In the genomic region with DNA sequence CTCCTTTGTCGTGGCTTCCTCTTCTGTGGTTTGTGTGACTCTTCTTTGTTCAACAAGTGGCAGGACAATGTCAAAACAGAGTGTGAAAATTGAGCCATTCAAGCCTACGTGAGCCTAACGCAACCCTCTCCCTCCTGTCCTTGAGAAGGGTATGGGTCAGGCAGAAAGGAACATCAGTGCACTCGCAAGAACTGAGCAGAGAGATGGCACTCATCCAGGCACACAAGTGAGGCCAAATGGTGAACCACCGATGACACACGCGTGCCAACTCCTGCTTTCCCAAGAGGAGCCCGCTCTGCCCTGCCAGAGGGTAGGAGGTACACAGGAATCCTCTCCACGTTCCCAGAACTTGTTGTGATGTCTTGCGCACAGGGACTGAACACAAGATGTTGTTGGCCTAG, we compare ENCODE assay signal across 8 mouse cellular contexts. TPM values are rescaled to one million over a fixed set of nuclear protein-coding genes. Genes with fewer than 3 reads are reported as not detected.
DNase-seq lines count a peak whose midpoint lies in the region; ATAC-seq and TF ChIP-seq lines count a peak whose summit lies in the region.

No protein-coding gene starts in this region.

- TF ChIP-seq POLR2A in brain, embryonic 14.5 days (IDR thresholded peaks at IDR 0.05; ENCODE audit: borderline replicate concordance, extremely low read depth, insufficient read depth, insufficient read length, poor library complexity, severe bottlenecking), result no peak

- H3K9me3 ChIP-seq in liver, postnatal 0 days (ENCODE audit: low read length), result no peaks in the 10 kb centered on the region
- H3K9me3 ChIP-seq in neural tube, embryonic 15.5 days (replicated peaks), result no peaks in the 10 kb centered on the region

- H3K4me2 ChIP-seq in liver, postnatal 0 days (ENCODE audit: low read depth, low read length), result no peak overlapping the region
- no peak overlapping the region for H3K4me2 ChIP-seq in neural tube, embryonic 15.5 days

- no peak overlapping the region for H3K9ac ChIP-seq in liver, postnatal 0 days (replicated peaks)
- no peak overlapping the region for H3K9ac ChIP-seq in neural tube, embryonic 15.5 days (replicated peaks)

- no peak overlapping the region for H3K4me3 ChIP-seq in liver, postnatal 0 days (ENCODE audit: low read depth, low read length)
- H3K4me3 ChIP-seq in neural tube, embryonic 15.5 days (replicated peaks), result no peak overlapping the region

- no peak for TF ChIP-seq CTCF in liver, postnatal 0 days (IDR thresholded peaks at IDR 0.05; ENCODE audit: low read depth)
- TF ChIP-seq CTCF in brain, embryonic 14.5 days (IDR thresholded peaks at IDR 0.05; ENCODE audit: borderline replicate concordance, extremely low read depth, insufficient read depth, insufficient read length), result no peak

- peaks cover 35% of the 10 kb centered on the region for H3K4me1 ChIP-seq in liver, postnatal 0 days (ENCODE audit: insufficient read depth)
- peaks cover 7% of the 10 kb centered on the region; the same call in 1 of the 2 replicates for H3K4me1 ChIP-seq in neural tube, embryonic 15.5 days

- peak overlapping the region; percentile 68 for H3K27ac ChIP-seq in liver, postnatal 0 days (ENCODE audit: low read depth)
- no peak overlapping the region for H3K27ac ChIP-seq in neural tube, embryonic 15.5 days (replicated peaks)

- TF ChIP-seq EP300 in liver, postnatal 0 days (IDR thresholded peaks at IDR 0.05; ENCODE audit: low read depth), result no peak

- 62% methylated on average over 10 of the region's 10 CpGs for WGBS in liver, postnatal 0 days (ENCODE audit: insufficient replicate concordance)
- WGBS in neural tube, embryonic 15.5 days, result 61% methylated on average over 10 of the region's 10 CpGs

- no peaks in the 10 kb centered on the region for H3K36me3 ChIP-seq in liver, postnatal 0 days (replicated peaks; ENCODE audit: insufficient read depth, low read length)
- no peaks in the 10 kb centered on the region for H3K36me3 ChIP-seq in neural tube, embryonic 15.5 days

- DNase-seq in liver, postnatal 0 days, result peak; percentile 29
- no peak for DNase-seq in liver
- peak; percentile 19 for DNase-seq in brain, embryonic 14.5 days (ENCODE audit: low read depth)
- DNase-seq in gastrocnemius, postnatal 36 days, result peak; percentile 52 to 68
- no peak for DNase-seq in natural killer cell, adult 2 months (ENCODE audit: low spot score in 2 of 2)

- H3K27me3 ChIP-seq in liver, postnatal 0 days (ENCODE audit: insufficient read depth, low read length), result no peaks in the 10 kb centered on the region
- no peaks in the 10 kb centered on the region for H3K27me3 ChIP-seq in neural tube, embryonic 15.5 days (replicated peaks)

- intact Hi-C loops in gastrocnemius, postnatal 36 days (cut with DNase I), result no loop called here

- peak; percentile 41 for ATAC-seq in liver, postnatal 0 days
- ATAC-seq in megakaryocyte progenitor cell, adult 5-6 weeks (replicated peaks; ENCODE audit: poor library complexity), result peak; percentile 78
- no peak for ATAC-seq in erythroid progenitor cell, adult 5-6 weeks (replicated peaks; ENCODE audit: low FRiP score, poor library complexity, severe bottlenecking)
- ATAC-seq in neural tube, embryonic 15.5 days (ENCODE audit: low FRiP score), result no peak

RNA-seq across cellular contexts. Expression of a gene that starts 50.2 kb away (rescaled TPM):
- 0.80 and 0.94 TPM in 2 replicates for polyA plus RNA-seq in liver, postnatal 0 days (2015; fragmentation: Nextera tagmentation; extraction: Ambion mirVana)
- polyA plus RNA-seq in brain, embryonic 14.5 days (2012; rRNA removed), result 6.0 and 8.6 TPM in 2 replicates
- total RNA-seq in gastrocnemius, postnatal 36 days (2021), result 10 to 100 TPM; 26.3 to 30.6 TPM
- 1.1 and 2.7 TPM in 2 replicates for total RNA-seq in megakaryocyte progenitor cell, adult 5-6 weeks (2015)
- total RNA-seq in megakaryocyte progenitor cell, adult 5-6 weeks (2017), result 3.7 and 4.7 TPM in 2 replicates
- total RNA-seq in erythroid progenitor cell, adult 5-6 weeks (2015; ENCODE audit: low replicate concordance), result 1.8 TPM in 1 of 2 replicates, not detected in the other
- 1.4 and 3.3 TPM in 2 replicates for total RNA-seq in erythroid progenitor cell, adult 5-6 weeks (2017; ENCODE audit: low replicate concordance)
- 4.0 and 5.0 TPM in 2 replicates for polyA plus RNA-seq in neural tube, embryonic 15.5 days (2015; fragmentation: Nextera tagmentation; extraction: Ambion mirVana)

Comparison
In these comparisons a context has a peak if more than half of its experiments do, and no peak if none do; other contexts are left out.
1. DNase-seq: peak in liver, postnatal 0 days (single experiment), brain, embryonic 14.5 days (single experiment) and gastrocnemius, postnatal 36 days (2 of 2); none in liver (single experiment) and natural killer cell, adult 2 months (0 of 2).
2. ATAC-seq: peak in liver, postnatal 0 days (single experiment) and megakaryocyte progenitor cell, adult 5-6 weeks (single experiment); none in erythroid progenitor cell, adult 5-6 weeks (single experiment) and neural tube, embryonic 15.5 days (single experiment).
3. RNA of a gene that starts 50.2 kb away (total RNA-seq): 26.3 to 30.6 TPM in gastrocnemius, postnatal 36 days; 1.1 to 4.7 TPM in megakaryocyte progenitor cell, adult 5-6 weeks and 1.4 to 3.3 TPM in erythroid progenitor cell, adult 5-6 weeks; every median in the first group is over 4 times any median in the second.